Mouse (Mus musculus): ENCODE measurements around the gene Neurl1a.

DNA sequence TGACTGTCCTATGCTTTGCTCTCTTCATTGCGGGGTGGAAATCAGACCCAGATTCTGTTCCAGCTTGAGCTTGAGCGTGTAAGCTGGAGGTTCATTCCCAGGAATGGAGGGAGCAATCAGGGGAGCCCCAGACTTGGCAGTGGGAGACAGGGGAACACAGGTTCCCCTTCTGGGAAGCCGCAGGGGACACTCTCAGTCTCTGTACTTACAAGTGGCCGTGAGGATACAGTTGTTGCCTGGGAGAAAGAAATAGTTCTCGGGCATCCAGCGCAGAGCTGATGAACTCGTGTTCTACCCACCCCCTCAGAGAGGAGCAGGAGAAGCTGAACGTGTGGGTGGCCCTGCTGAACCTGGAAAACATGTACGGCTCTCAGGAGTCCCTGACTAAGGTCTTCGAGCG lies 49.8 kb upstream of the Neurl1a start:
- no peak for TF ChIP-seq CTCF (IDR thresholded peaks at IDR 0.05; ENCODE audit: control insufficient read depth, insufficient read depth, insufficient read length)
- no peak for TF ChIP-seq USF1 (IDR thresholded peaks at IDR 0.05; ENCODE audit: low read depth)
- TF ChIP-seq MYOG (IDR thresholded peaks at IDR 0.05; ENCODE audit: control insufficient read depth, extremely low read depth, insufficient read length): no peak
- no peak for TF ChIP-seq CEBPB (IDR thresholded peaks at IDR 0.05; ENCODE audit: low read depth)

Measured in C2C12 (cell line).